Mouse (Mus musculus) lung, postnatal 0 days (tissue): ENCODE measurements around the gene Ptgis.

ENCODE experiments used
- CTCF ChIP-seq: IDR thresholded peaks from 2 replicates; pipeline ENCODE4 v1.5.1; 2016; ENCODE audit warnings: antibody characterized with exemption, mild to moderate bottlenecking
- EP300 ChIP-seq: IDR thresholded peaks from 2 replicates; pipeline ENCODE4 v1.6.1; 2016; ENCODE audit warnings: antibody characterized with exemption, mild to moderate bottlenecking, control low read depth

- TF ChIP-seq CTCF (no peak), EP300 (no peak)
Measured at GRCm38 (mm10) chr2:167262433-167262832, 22.0 kb upstream of the Ptgis start.
